Mouse (Mus musculus) heart, postnatal 0 days (tissue): ENCODE results near the gene Slc35b2.

ENCODE experiments used
- CTCF ChIP-seq: IDR thresholded peaks from 2 replicates; pipeline ENCODE4 v1.5.1; 2016; ENCODE audit warnings: antibody characterized with exemption, control low read depth, low read depth
- EP300 ChIP-seq: IDR thresholded peaks from 2 replicates; pipeline ENCODE4 v1.6.1; 2016; ENCODE audit warnings: antibody characterized with exemption, low read depth

DNA sequence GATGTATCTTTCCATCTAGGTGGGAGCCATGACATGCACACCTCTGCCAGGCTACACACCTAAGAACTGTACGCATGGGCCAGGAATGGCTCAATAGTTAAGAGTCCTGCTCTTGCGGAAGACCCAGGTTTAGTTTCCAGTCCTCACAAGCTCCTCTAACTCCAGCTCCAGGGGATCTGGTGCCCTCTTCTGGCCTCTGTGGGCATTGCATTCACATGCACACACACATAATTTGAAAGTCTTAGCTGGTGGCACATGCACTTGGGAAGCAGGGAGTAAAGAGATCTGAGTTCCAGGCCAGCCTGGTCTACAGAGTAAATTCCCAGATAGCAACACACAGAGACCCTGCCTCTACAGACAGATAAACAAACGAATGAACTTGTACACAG is 22.8 kb downstream of the Slc35b2 start:
- TF ChIP-seq EP300 (no peak), CTCF (peak; percentile 44)
